Mouse (Mus musculus) 416B (cell line): Measurements from ENCODE around the gene Nrg4.

Experiments
- DNase-seq: peaks from one replicate; pipeline ENCODE4 v3.0.0; 2011; ENCODE audit warnings: low read depth

Gene Nrg4

DNA sequence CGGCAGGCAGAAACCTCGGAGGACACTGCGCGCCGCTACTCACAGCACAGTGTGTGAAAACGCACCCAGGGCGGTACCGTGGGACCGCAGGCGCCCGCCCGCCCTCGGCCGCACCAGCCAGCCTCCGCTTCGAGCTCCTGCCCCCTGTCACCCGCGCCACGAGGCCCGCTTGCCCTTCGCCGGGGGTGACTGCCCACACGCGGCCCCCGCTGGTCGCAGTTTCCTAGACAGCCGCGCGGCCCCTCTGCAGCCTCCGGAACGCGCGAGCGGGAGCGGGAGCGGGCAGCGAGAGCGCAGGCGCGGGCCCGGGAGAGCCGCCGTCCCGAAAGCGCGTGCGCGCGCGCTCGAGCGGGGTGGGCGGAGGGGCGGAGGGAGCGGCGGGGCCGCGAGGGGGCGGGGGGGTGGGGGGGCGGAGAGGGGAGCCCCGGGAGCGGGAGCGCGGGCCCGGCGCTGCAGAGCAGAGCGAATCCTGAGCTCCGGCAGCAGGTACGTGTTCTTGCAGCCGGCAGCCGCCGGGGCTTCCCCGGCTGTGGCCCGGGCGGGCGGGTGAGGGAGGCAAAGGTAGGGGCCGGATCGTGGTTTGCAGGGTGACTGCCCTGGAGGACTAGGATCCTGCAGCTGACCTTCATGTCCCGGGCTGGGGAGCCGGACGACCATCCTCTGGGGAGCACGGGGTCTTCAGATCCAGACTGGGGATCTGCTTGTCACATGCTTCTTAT, at the start of gene Nrg4, which contains the start of gene Tmem266:
Nrg4 (minus strand) TSS at position 330 of the 719 bp plus-strand sequence.
Tmem266 (plus strand) TSS at position 399 of the 719 bp plus-strand sequence.
- DNase-seq, result peak; percentile 42

- DNase-seq, result no peak
These were observed 45.3 kb upstream of the Nrg4 start for GRCm38 (mm10) chr9:55371908-55372307.

DNA sequence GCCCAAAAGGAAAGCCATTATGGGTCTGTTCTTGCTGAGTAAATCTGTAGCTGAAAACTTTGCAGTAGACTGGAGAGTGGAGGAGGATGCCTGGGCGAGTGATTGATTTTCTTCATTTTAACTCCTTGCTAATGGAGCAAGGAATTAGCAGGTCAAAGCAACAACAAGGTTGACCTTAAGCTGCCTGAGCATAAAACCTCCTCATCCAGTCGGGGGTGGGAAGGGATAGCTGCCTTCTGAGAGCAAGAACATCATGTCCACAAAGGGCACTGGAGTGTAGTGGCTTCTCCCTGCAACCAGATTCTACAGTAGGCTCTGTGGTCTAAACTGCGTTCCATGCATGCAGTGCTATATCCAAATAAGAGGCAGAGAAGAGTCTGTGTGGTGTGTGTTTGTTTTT, 41.4 kb upstream of the Nrg4 start:
- DNase-seq, result no peak

- DNase-seq, result no peak
These were observed 37.1 kb upstream of the Nrg4 start for GRCm38 (mm10) chr9:55363707-55364106.

DNA sequence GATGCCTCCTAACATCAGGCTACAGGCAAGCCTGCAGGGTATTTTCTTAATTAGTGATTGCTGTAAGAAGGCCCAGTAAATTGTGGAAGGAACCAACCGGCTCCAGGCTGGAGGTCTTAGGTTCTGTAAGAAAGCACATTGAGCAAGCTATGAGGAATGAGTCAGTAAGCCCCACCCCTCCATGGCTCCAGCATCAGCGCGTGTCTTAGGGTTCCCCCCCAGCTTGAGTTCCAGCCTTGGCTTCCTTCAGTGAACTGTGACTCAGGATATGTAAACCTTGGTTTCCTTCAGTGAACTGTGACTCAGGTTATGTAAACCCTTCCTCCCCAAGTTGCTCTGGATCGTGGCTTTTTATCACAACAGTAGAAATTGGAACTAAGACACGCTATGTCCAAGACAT, 35.3 kb upstream of the Nrg4 start:
- peak; percentile 89 for DNase-seq

GRCm38 (mm10) chr9:55360861-55361260, 34.2 kb upstream of the Nrg4 start:
- DNase-seq, result no peak

- DNase-seq, result no peak
These were observed 33.7 kb upstream of the Nrg4 start for GRCm38 (mm10) chr9:55360372-55360771.

DNA sequence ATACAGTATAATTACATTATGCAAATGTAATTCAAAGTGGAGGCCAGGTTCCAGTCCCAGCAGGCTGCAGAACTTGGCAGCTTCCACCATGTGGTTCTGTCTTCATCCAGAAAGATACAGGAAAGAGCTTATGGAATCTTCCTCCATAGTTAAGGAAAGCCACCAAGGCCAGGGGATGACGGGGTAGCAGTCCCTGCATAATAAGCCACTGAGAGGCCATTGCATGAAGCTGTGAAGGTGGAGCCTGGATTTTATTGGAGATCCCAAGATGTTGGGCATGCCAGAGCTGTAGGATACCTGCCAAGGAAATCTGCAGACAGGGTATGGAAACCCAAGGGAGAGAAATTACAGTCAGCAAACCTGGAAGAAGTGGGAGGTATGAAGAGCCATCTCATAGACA, 30.5 kb upstream of the Nrg4 start:
- no peak for DNase-seq

DNA sequence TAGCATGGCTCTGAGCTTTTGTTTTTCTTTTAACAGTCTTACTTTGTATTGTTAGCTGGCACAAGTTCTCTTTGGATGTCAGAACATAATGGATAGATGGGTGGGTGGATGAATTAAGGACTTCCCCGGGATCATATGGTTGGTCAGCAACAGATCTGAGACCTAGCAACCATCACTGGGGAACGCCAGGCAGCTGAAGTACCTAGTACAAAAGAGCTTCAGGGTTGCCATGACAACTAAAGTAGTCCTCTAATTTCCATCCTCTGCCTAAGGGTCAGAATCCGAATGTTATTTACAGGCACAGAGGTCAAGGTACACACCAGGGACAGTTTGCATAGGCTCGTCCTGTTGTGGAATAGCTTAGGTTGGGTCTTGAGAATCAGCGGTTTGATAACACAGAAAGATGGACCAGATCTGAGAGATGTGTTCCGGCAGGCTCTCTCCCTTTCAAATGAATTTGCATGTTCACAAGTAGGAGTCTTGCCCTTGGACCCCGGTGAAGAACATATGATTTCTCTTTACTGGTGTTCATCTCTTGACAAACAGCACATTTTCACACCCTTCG, 28.7 kb upstream of the Nrg4 start:
- DNase-seq, result no peak

GRCm38 (mm10) chr9:55354686-55355085, 28.0 kb upstream of the Nrg4 start:
- no peak for DNase-seq

GRCm38 (mm10) chr9:55348664-55349063, 22.0 kb upstream of the Nrg4 start:
- DNase-seq, result no peak

DNA sequence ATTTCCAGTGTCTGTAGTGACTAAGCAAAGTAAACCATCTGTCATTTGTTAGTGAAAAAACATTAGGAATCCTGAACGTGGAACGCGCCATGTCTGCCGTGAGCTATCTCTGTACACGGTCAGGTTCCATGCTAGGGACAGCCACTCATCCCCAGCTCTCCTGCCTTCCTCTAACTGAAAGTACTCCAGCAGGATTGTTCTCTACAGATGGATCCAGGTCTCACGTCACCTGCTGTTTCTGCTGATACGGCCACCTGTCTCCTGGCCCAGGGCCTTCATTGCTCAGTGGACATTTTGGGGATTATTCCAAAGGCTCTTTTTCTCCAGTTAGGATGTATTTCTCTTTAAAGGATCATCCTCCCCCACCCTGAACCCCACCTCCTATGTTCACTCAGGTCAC, 18.7 kb upstream of the Nrg4 start:
- DNase-seq, result no peak

- no peak for DNase-seq
These were observed 17.5 kb upstream of the Nrg4 start for GRCm38 (mm10) chr9:55344165-55344564.

DNA sequence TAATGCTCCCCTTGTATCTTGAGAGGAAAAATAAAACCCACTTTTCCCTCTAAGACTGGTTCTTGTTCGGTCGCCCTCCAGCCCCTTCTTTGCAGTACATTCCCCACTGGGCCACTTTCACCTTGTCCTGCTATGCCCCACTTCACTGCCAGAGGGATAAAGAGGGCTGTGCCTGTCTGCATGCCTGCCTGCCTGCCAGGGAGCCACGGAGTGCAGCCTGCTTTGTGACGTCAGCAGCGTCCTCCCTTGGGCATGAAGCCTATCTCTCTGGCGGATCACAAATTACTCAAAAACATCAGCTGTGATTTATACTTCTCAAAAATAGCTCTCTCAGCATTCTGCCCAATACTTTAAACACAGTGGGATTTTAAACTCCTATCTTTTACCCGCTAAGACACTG, 6.3 kb upstream of the Nrg4 start:
- DNase-seq, result no peak

- DNase-seq, result no peak
These were observed 5.8 kb upstream of the Nrg4 start for GRCm38 (mm10) chr9:55332476-55332875.

DNA sequence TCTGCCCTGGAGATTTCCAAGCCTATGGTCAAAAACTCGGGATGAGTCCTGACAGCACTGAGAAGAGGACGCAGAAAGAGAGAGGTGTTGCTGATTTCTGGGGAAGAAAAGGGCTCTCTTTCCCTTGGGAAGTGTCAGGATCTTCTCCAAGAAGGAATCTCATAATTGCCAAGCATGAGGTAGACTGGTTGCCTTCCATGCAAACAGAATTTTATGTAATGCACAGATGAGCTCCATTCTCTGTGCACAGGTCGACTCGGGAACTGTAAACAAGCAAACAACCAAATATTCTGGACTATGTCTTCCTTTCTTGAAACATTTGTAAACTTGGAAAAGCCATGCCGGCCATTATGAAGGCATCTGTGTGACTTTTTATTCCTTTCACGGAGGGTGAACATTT, 2.8 kb upstream of the Nrg4 start:
- DNase-seq, result no peak

DNA sequence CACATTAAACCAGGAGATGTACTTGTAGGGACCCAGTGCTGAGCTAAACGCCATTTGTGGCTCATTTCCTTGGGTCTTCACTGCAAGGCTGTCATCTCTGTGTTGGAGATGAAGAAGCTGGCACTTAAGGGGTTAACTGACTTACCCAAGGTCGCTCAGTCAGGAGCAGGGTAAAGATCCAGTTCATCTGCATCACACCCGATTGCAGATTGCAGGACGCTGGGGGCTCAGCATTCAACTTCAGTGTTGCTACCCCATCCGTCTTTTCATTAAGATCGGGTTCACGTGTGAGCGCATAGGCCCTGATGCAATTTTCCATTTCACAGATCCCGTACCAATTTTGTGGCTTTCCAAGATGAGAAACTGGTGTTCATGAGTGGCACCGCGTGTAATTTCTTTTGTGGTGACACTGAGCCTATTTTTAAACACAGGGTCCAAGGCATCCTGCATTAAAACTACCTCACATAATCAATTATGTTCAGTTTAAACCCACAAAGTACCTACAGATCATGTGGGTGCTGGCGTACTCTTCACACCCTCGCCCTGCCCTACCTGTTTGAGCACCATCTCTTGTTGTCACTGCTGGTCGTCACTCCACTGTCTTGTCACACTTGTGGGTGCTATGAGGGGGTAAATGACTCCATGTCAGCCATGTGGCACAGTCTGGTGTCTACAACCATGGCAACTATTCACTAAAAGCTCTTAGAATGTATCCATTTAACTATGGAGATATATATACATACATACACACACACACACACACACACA, 1.7 kb upstream of the Nrg4 start:
- no peak for DNase-seq

GRCm38 (mm10) chr9:55327234-55327615, 581 bp upstream of the Nrg4 start:
- DNase-seq, result peak; percentile 48

GRCm38 (mm10) chr9:55325564-55326514, 805 bp downstream of the Nrg4 start:
- DNase-seq, result peak; percentile 16

GRCm38 (mm10) chr9:55325061-55325460, 1.6 kb downstream of the Nrg4 start:
- no peak for DNase-seq

- DNase-seq, result no peak
These were observed 2.1 kb downstream of the Nrg4 start for GRCm38 (mm10) chr9:55324516-55324915.

GRCm38 (mm10) chr9:55324085-55324484, 2.6 kb downstream of the Nrg4 start:
- DNase-seq, result no peak
